Mouse (Mus musculus) CD4-positive naive resting alpha-beta T cell, adult 76 days (primary cell): ENCODE data around the gene Tmem147. TPM values are rescaled to one million over a fixed set of nuclear protein-coding genes. Genes with fewer than 3 reads are reported as not detected.

Experiments used
- total RNA-seq: library from RNA; stranded (reverse); gene quantifications from one replicate; pipeline ENCODE4 v1.2.4, GENCODE M21; 2023

Tmem147 gene
- total RNA-seq: 29.7 TPM

DNA sequence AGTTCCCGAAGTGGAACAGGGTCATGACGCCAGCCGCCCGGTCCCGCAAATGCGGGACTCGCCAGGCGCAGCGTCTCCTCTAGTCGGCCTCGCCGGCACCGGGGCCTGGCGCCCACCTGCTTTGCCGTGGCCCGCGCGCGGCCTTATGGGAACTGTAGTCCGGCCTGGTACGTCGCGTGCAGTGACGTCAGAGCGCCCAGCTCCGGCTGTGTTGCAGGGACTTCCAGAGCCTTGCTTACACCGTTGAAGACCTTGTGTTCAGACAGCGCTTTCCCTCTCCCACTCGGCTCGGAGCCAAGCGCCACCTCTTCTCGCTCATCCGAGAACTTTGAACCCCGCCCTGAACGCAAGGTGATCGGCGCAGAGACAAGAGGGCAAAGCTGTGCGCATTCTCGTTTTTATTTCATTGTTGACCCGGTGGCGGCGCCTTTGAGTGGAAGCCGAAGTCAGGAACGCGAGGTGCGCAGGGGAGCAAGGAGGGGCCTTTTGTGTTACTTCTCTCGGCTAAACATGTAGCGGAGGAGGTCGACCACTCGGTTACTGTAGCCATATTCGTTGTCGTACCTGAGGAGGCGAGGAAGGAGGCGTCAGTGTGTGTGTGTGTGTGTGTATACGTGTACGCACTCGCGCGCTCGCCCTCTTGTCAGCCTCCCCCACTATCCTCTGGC lies at the start of gene Tmem147:
Gene Tmem147, minus strand, starts transcription at position 145 of the 668 bp plus-strand sequence.

DNA sequence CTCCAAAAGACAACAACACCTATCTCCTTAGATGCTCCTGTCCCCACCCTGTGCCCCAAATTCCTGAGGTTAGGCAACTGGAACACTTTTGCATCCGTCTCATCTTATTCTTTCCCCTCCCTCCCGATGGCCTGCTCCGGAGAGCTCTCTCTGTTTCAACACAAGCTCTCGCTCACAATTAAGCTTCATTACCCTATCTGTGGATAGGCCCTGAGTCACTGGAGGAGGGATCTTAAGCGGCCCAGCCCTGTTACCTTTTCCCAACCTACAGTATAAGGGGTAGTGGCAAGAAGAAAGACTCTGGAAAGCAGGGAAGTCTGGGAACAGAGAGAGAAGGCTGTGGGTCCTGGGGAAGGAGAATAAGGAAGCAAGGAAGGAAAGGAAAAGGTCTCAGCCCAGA lies 34.1 kb upstream of the Tmem147 start, which contains the start of gene Dmkn:
Gene Dmkn, plus strand, starts transcription at position 301 of the 400 bp plus-strand sequence.

DNA sequence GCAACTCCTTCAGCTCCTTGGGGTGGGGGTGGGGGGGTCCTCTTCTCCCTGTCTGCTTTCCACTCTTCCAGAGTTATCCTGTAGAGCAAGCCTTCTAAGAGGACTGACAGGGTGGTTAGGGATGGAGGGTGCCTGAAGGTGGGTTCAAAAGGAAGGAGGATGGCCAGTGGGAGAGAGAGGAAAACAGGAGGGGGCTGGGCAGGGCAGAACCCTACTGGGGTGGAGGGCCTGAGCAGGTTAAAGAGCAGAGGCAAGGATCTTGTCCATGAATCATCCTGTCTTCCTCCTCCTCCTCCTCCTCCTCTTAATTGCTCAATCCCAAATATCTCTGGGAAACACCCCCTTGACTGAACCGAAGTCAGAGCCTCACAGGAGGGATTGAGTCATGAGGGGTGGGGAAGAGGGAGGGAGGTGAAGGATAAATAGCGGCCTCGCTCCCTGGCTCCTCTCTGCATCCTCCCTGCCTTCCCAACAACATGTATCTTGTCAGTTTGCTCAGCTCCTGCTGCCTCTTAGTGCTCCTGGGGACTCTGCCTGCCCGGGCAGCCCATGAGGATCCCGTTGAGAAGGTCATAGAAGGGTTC lies 21.8 kb upstream of the Tmem147 start, which contains the start of gene Sbsn:
Gene Sbsn, plus strand, starts transcription at position 386 of the 584 bp plus-strand sequence.

DNA sequence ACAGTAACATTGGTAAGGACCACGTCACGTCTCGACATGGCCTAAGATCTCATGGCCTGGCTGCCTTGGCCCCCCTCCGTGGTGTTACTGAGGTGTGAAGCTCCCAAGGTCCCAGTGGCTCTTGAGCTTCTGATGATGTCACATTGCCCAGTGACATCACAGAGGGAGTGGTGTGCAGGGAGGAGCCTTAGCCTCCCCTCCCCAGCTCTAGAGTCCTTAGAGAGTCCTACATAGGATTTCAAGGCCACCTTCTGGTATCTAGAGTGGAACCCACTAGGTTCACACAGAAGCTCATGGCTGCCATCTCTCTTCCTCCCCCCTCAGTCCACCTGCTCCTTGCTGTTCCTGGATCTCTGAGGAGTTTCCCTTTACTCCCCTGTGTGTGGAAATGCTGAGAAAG lies 14.3 kb upstream of the Tmem147 start, which contains the start of gene Gapdhs:
Gene Gapdhs, minus strand, starts transcription at position 65 of the 400 bp plus-strand sequence.

DNA sequence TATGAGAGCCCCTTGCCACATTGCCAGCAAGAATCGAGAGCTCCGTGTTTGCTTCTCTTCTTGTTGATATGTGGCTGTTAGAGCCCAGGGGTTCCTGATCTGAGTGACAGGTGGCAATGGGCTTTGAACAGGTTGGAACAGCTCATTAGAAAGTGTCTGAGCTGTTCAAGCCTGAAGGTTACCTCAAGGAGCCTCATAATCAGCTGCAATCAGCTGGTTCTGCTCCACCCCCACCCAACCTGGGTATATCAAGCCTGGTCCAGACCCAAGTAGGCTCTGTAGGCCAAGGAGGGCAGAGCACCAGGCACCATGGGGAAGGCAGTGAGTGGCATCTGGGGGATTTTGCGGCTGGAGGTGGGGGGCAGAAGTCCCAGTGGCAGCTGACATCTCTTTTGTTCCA lies 17.4 kb downstream of the Tmem147 start, which contains the start of gene Atp4a:
Gene Atp4a, plus strand, starts transcription at position 268 of the 400 bp plus-strand sequence.

DNA sequence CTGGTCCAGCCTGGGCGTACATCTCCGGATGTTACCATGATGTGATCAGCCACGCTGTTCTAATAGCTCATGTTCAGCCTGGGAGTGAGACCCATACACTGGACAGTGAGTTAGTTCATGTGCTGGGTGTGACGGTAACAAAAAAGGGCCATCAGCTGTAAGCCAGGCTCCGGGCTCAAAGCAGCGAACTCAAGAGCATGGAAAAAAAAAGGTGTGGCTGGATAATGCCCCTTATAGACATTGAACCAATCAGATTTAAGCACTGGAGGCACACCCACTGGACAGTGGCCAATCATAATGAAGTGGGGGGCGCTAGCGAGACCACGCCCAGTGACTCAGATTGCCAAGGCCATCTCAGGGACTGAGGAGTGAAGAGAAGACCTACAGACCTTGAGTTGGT lies 30.8 kb downstream of the Tmem147 start, which contains the start of gene 2200002J24Rik:
Gene 2200002J24Rik, plus strand, starts transcription at position 338 of the 400 bp plus-strand sequence.

Other genes with a start within 250 kb of the Tmem147 start
- not detected for gene Prodh2, start 235.9 kb downstream of the Tmem147 start, total RNA-seq
- 5.4 TPM for gene Arhgap33, start 194.5 kb downstream of the Tmem147 start, total RNA-seq
- 1.5 TPM for gene Hspb6, start 177.4 kb downstream of the Tmem147 start, total RNA-seq
- gene Proser3, start 177.2 kb downstream of the Tmem147 start, total RNA-seq: 8.9 TPM
- 34.1 TPM for gene Lin37, start 169.7 kb downstream of the Tmem147 start, total RNA-seq
- 62.4 TPM for gene U2af1l4, start 166.2 kb downstream of the Tmem147 start, total RNA-seq
- 24.2 TPM for gene Gm49396, start 166.2 kb downstream of the Tmem147 start, total RNA-seq
- gene Psenen, start 165.9 kb downstream of the Tmem147 start, total RNA-seq: 122 TPM
- gene Igflr1, start 164.1 kb downstream of the Tmem147 start, total RNA-seq: 36.2 TPM
- gene Kmt2b, start 140.8 kb downstream of the Tmem147 start, total RNA-seq: 101 TPM
- gene Zbtb32, start 130.6 kb downstream of the Tmem147 start, total RNA-seq: not detected
- not detected for gene Upk1a, start 116.7 kb downstream of the Tmem147 start, total RNA-seq
- gene Cox6b1, start 103.4 kb downstream of the Tmem147 start, total RNA-seq: 159 TPM
- not detected for gene Etv2, start 93.7 kb downstream of the Tmem147 start, total RNA-seq
- 95.6 TPM for gene Rbm42, start 79.2 kb downstream of the Tmem147 start, total RNA-seq
- gene Haus5, start 64.5 kb downstream of the Tmem147 start, total RNA-seq: 33.8 TPM
- gene Pmis2, start 57.9 kb downstream of the Tmem147 start, total RNA-seq: not detected
- not detected for gene 2200002J24Rik, start 30.6 kb downstream of the Tmem147 start, total RNA-seq
- gene Atp4a, start 17.3 kb downstream of the Tmem147 start, total RNA-seq: not detected
- gene Gapdhs, start 14.1 kb upstream of the Tmem147 start, total RNA-seq: not detected
- 6.8 TPM for gene Sbsn, start 21.9 kb upstream of the Tmem147 start, total RNA-seq
- gene Dmkn, start 34.2 kb upstream of the Tmem147 start, total RNA-seq: not detected
- not detected for gene Krtdap, start 58.4 kb upstream of the Tmem147 start, total RNA-seq
- 1.1 TPM for gene Ffar2, start 94.2 kb upstream of the Tmem147 start, total RNA-seq
- not detected for gene Ffar3, start 126.6 kb upstream of the Tmem147 start, total RNA-seq
- 1.3 TPM for gene Ffar1, start 132.0 kb upstream of the Tmem147 start, total RNA-seq
- 68.7 TPM for gene Cd22, start 150.8 kb upstream of the Tmem147 start, total RNA-seq
- gene Mag, start 185.3 kb upstream of the Tmem147 start, total RNA-seq: not detected
- gene Hamp2, start 195.1 kb upstream of the Tmem147 start, total RNA-seq: not detected
- gene Hamp, start 214.5 kb upstream of the Tmem147 start, total RNA-seq: not detected
- gene Usf2, start 227.3 kb upstream of the Tmem147 start, total RNA-seq: 160 TPM
- 2.4 TPM for gene Lsr, start 243.9 kb upstream of the Tmem147 start, total RNA-seq
- not detected for gene Fam187b, start 244.2 kb upstream of the Tmem147 start, total RNA-seq